Mouse (Mus musculus) neural tube, embryonic 14.5 days (tissue): ENCODE results near the gene Pde11a. TPM values are rescaled to one million over a fixed set of nuclear protein-coding genes. Genes with fewer than 3 reads are reported as not detected.

Experiments used
- ATAC-seq: fragments of 200-750 bp; cut with Nextera tagmentation; 2 replicates; pipeline ENCODE4 v1.8.0; 2017; ENCODE audit warnings: low read depth, mild to moderate bottlenecking, moderate TSS enrichment, moderate library complexity
- H3K27ac ChIP-seq: fragments of 300-500 bp; sonication (generic); 2 replicates; pipeline ENCODE4 v1.5.1; 2014; ENCODE audit warnings: low read depth, mild to moderate bottlenecking, control low read depth, low read length, moderate library complexity, mixed read lengths
- H3K27me3 ChIP-seq: fragments of 300-500 bp; sonication (generic); 2 replicates; pipeline ENCODE4 v1.6.1; 2014; ENCODE audit warnings: low read length; ENCODE audit not compliant: control insufficient read depth, insufficient read depth
- H3K36me3 ChIP-seq: fragments of 300-500 bp; sonication (generic); 2 replicates; pipeline ENCODE4 v1.6.1; 2014; ENCODE audit warnings: low read length, mixed read lengths; ENCODE audit not compliant: control insufficient read depth, insufficient read depth
- H3K4me1 ChIP-seq: fragments of 300-500 bp; sonication (generic); 2 replicates; pipeline ENCODE4 v1.6.1; 2014; ENCODE audit warnings: low read length; ENCODE audit not compliant: control insufficient read depth, insufficient read depth
- H3K4me2 ChIP-seq: fragments of 300-500 bp; sonication (generic); 2 replicates; pipeline ENCODE4 v1.6.1; 2014; ENCODE audit warnings: mild to moderate bottlenecking, low read depth, low read length, control low read depth
- H3K4me3 ChIP-seq: fragments of 300-500 bp; sonication (generic); 2 replicates; pipeline ENCODE4 v1.5.1; 2014; ENCODE audit warnings: low read depth, low read length, control low read depth, mixed read lengths
- H3K9ac ChIP-seq: fragments of 300-500 bp; sonication (generic); replicated peaks from 2 replicates; pipeline ENCODE4 v1.6.1; 2014; ENCODE audit warnings: low read depth, mild to moderate bottlenecking, control low read depth, low read length, mixed read lengths
- H3K9me3 ChIP-seq: fragments of 300-500 bp; sonication (generic); 2 replicates; pipeline ENCODE4 v1.6.1; 2016; ENCODE audit warnings: low read length; ENCODE audit not compliant: control insufficient read depth
- WGBS: fragments of 180-500 bp; shearing (Covaris S2); extraction: QIAGEN DNeasy Blood & Tissue Kit; methylation state at CpG from one replicate; pipeline ENCODE4 v1.1.7; 2014; 5-methylcytosine and 5-hydroxymethylcytosine counted together
- polyA plus RNA-seq: library from polyadenylated mRNA; unstranded; fragments of >200 nt; fragmentation: Nextera tagmentation; extraction: Ambion mirVana; gene quantifications from 2 replicates; pipeline ENCODE4 v1.2.1, GENCODE M21; 2014

Gene Pde11a
- polyA plus RNA-seq, 1 experiment from 2014 or later = 3.3 TPM

GRCm38 (mm10) chr2:76097284-76097683 is 241.3 kb downstream of the Pde11a start:
- 0 out of 2 replicates have a peak, but pooled peaks cover 5% of the 10 kb centered on the region for H3K4me1 ChIP-seq
- H3K27ac ChIP-seq = no peak overlapping the region
- 77% methylated on average over 8 of the region's 8 CpGs for WGBS
- H3K4me2 ChIP-seq = no peak overlapping the region
- H3K4me3 ChIP-seq = no peak overlapping the region
- H3K9me3 ChIP-seq = no peaks in the 10 kb centered on the region
- H3K27me3 ChIP-seq = no peaks in the 10 kb centered on the region
- no peaks in the 10 kb centered on the region for H3K36me3 ChIP-seq
- no peak overlapping the region for H3K9ac ChIP-seq
- no peak for ATAC-seq

DNA sequence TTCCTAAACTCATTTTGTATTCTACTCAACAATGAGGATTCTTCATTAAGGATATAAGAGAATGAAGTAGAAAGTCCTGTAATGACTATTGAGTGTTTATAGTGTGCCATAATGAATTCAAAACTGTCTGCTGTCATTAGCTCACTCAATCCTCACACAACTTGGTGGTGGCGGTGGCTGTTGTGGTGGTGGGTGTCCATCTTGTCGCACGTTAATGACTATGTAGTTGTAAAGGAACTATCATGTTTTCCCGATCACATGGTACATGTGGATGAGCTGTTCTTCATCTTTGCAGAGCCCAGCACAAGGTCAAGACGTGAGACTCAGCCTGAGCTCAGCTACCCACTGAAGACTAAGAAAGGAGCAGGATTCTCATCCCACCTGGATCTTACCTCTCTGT is 242.7 kb downstream of the Pde11a start:
- 95% methylated on average over 5 of the region's 5 CpGs for WGBS
- H3K4me2 ChIP-seq = no peak overlapping the region
- no peaks in the 10 kb centered on the region for H3K36me3 ChIP-seq

GRCm38 (mm10) chr2:76090506-76090905 is 248.1 kb downstream of the Pde11a start:
- Histone ChIP-seq H3K9me3 (no peaks in the 10 kb centered on the region), H3K27ac (no peak overlapping the region), H3K4me3 (no peak overlapping the region), H3K36me3 (no peaks in the 10 kb centered on the region), H3K9ac (no peak overlapping the region), H3K4me1 (no peaks in the 10 kb centered on the region), H3K27me3 (no peaks in the 10 kb centered on the region), H3K4me2 (no peak overlapping the region)
- no peak for ATAC-seq

More for the DNA sequence above, 242.7 kb downstream of the Pde11a start:
- ATAC-seq = no peak
- no peaks in the 10 kb centered on the region for H3K4me1 ChIP-seq
- no peaks in the 10 kb centered on the region for H3K9me3 ChIP-seq
- no peak overlapping the region for H3K27ac ChIP-seq
- no peak overlapping the region for H3K4me3 ChIP-seq
- no peak overlapping the region for H3K9ac ChIP-seq
- no peaks in the 10 kb centered on the region for H3K27me3 ChIP-seq

- H3K9ac ChIP-seq = no peak overlapping the region
- no peak overlapping the region for H3K4me3 ChIP-seq
- H3K9me3 ChIP-seq = no peaks in the 10 kb centered on the region
- H3K4me2 ChIP-seq = no peak overlapping the region
- ATAC-seq = no peak
- no peaks in the 10 kb centered on the region for H3K27me3 ChIP-seq
- H3K4me1 ChIP-seq = no peaks in the 10 kb centered on the region
- WGBS = 82% methylated on average over 4 of the region's 4 CpGs
- no peak overlapping the region for H3K27ac ChIP-seq
- no peaks in the 10 kb centered on the region for H3K36me3 ChIP-seq
Observed at GRCm38 (mm10) chr2:76088844-76089243, 249.7 kb downstream of the Pde11a start.

DNA sequence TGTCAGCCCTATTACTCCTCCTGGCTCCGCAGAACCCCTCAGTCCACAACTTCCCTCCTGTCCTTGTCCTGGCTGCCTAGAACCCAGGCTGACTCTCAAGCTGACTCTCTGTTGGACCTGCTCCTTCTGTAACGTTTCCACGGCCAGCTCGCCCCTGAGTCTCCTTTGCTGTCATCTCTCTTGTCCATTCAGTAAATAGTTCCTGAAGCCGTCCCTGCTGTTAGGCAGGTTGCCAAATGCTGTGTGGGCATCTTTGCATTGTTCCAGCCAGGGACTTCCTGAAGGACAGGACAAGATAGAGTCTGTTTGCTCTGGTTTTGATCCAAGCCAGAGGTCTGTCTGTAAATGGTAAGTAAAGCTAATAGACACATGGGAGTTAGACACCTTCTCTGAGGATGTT is 250.2 kb downstream of the Pde11a start:
- WGBS = 82% methylated on average over 5 of the region's 5 CpGs
- no peaks in the 10 kb centered on the region for H3K4me1 ChIP-seq
- H3K27me3 ChIP-seq = no peaks in the 10 kb centered on the region
- H3K9me3 ChIP-seq = no peaks in the 10 kb centered on the region
- no peak for ATAC-seq
- no peak overlapping the region for H3K27ac ChIP-seq
- H3K9ac ChIP-seq = no peak overlapping the region
- no peak overlapping the region for H3K4me2 ChIP-seq
- H3K4me3 ChIP-seq = no peak overlapping the region
- no peaks in the 10 kb centered on the region for H3K36me3 ChIP-seq

DNA sequence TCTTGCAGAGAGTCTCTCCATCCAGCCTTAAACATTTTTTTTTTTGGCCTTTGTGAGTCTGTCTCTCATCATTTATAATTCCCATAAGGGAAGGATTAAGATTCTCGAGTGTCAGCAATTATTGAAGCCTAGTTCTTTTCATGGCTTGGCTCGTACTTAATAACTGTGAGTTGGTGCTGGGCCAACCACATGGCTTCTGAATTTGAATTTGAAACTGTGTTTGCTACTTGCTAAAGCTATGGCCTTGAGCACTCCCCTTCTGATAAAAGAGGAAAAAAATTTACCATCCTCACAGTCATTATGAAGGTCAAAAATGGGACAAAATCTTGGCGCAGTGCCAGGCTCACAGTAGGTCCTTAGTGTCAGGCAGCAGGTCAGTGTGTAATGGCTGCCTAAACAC is 251.4 kb downstream of the Pde11a start:
- no peak for ATAC-seq
- no peak overlapping the region for H3K4me3 ChIP-seq
- no peak overlapping the region for H3K9ac ChIP-seq
- H3K27me3 ChIP-seq = no peaks in the 10 kb centered on the region
- no peak overlapping the region for H3K27ac ChIP-seq
- H3K9me3 ChIP-seq = no peaks in the 10 kb centered on the region
- H3K4me2 ChIP-seq = no peak overlapping the region
- WGBS = 50% methylated on average over 3 of the region's 3 CpGs
- H3K36me3 ChIP-seq = no peaks in the 10 kb centered on the region
- H3K4me1 ChIP-seq = no peaks in the 10 kb centered on the region

DNA sequence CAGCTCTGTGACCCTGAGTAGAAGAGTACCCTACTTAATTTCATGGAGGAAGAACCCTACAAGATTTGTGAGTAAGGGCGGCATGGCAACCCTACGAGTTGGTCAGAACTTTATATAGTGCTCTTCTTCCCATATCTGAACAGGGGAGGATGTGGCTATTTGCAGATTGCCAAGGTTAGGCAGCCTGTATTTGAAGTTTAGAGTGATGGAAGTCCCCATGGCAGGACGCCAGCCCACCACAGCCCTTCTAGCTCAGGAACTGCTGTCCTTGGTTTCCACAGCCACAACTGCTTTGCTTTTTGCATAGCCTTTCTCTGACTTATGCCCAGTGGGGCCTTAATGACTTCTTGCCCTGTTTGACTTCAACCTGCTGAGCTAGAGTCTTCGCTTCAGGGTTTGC is 253.6 kb downstream of the Pde11a start:
- no peaks in the 10 kb centered on the region for H3K36me3 ChIP-seq
- no peak overlapping the region for H3K27ac ChIP-seq
- no peak for ATAC-seq
- WGBS = 88% methylated on average over 4 of the region's 4 CpGs
- H3K9me3 ChIP-seq = no peaks in the 10 kb centered on the region
- peaks cover 6% of the 10 kb centered on the region; the same call in 1 of the 2 replicates for H3K4me1 ChIP-seq
- H3K4me2 ChIP-seq = no peak overlapping the region
- H3K4me3 ChIP-seq = no peak overlapping the region
- no peaks in the 10 kb centered on the region for H3K27me3 ChIP-seq
- no peak overlapping the region for H3K9ac ChIP-seq

DNA sequence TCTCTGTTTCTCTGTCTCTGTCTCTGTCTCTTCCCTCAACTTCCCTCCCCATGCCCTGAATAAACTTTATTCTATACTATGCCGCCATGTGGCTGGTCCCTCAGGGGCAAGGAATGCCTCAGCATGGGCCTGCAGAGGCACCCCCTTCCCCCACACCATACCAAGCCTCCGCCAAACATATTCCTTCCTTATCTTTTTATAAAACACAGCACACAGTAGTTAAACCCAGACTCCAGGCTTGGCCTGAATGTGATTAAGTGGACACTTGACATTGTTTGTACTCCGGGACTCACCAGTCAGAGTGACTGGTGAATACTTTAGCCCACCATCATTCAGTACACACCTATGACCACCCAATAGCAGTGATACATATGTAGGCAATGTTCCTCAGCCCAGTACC is 254.7 kb downstream of the Pde11a start:
- no peak overlapping the region for H3K4me2 ChIP-seq
- H3K9me3 ChIP-seq = no peaks in the 10 kb centered on the region
- no peaks in the 10 kb centered on the region for H3K36me3 ChIP-seq
- WGBS = 94% methylated on average over 3 of the region's 3 CpGs
- H3K4me3 ChIP-seq = no peak overlapping the region
- no peak overlapping the region for H3K9ac ChIP-seq
- H3K27ac ChIP-seq = no peak overlapping the region
- no peak for ATAC-seq
- H3K27me3 ChIP-seq = no peaks in the 10 kb centered on the region
- H3K4me1 ChIP-seq = peaks cover 6% of the 10 kb centered on the region; the same call in 1 of the 2 replicates

- Histone ChIP-seq H3K4me1 (peaks cover 6% of the 10 kb centered on the region; the same call in 1 of the 2 replicates), H3K9me3 (no peaks in the 10 kb centered on the region), H3K27me3 (no peaks in the 10 kb centered on the region), H3K9ac (no peak overlapping the region), H3K27ac (no peak overlapping the region), H3K4me3 (no peak overlapping the region), H3K36me3 (no peaks in the 10 kb centered on the region), H3K4me2 (no peak overlapping the region)
- WGBS = 82% methylated on average over 2 of the region's 2 CpGs
- no peak for ATAC-seq
Observed at GRCm38 (mm10) chr2:76083396-76083795, 255.2 kb downstream of the Pde11a start.

DNA sequence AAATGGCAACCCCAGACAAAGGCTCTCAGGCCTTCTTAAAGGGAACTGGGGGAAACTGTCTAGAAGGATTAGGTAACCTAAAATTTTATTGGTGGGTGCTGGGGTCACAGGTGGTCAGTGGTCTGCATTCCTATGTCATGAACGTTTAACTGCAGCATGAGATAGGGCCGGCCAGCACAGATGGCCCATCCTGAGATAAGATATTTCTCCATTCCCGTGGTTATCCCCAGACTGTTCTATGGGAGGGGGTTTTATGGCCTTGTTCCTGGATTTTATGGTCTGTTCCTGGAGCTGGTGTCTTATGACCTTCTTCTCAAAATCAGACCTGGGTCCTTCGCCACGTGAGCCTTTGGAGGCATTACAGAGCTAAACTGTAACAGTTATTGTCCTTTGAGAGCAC is 256.6 kb downstream of the Pde11a start:
- H3K9ac ChIP-seq = no peak overlapping the region
- H3K4me3 ChIP-seq = no peak overlapping the region
- no peaks in the 10 kb centered on the region for H3K9me3 ChIP-seq
- ATAC-seq = no peak
- H3K4me1 ChIP-seq = peaks cover 6% of the 10 kb centered on the region; the same call in 1 of the 2 replicates
- WGBS = 52% methylated on average over 5 of the region's 5 CpGs
- H3K27me3 ChIP-seq = no peaks in the 10 kb centered on the region
- H3K4me2 ChIP-seq = no peak overlapping the region
- no peaks in the 10 kb centered on the region for H3K36me3 ChIP-seq
- H3K27ac ChIP-seq = no peak overlapping the region
